Mouse (Mus musculus): Measurements from ENCODE around the gene Cdkn2d.
"Not testable (repeated sequence)": the region's sequence is repeated elsewhere in the genome, so short reads cannot be mapped to it uniquely, and the experiment has no call there.

Cdkn2d gene

GRCm38 (mm10) chr9:21318792-21319191, 27.6 kb upstream of the Cdkn2d start:
- DNase-seq (ENCODE audit: low read depth, low spot score), result no peak

GRCm38 (mm10) chr9:21316696-21317095, 25.5 kb upstream of the Cdkn2d start:
- DNase-seq (ENCODE audit: low read depth, low spot score), result no peak

- no peak for DNase-seq (ENCODE audit: low read depth, low spot score)
Measured at GRCm38 (mm10) chr9:21315421-21315820, 24.2 kb upstream of the Cdkn2d start.

- no peak for DNase-seq (ENCODE audit: low read depth, low spot score)
Measured at GRCm38 (mm10) chr9:21314367-21315140, 23.3 kb upstream of the Cdkn2d start.

GRCm38 (mm10) chr9:21313394-21313793, 22.2 kb upstream of the Cdkn2d start:
- peak; percentile 76 for DNase-seq (ENCODE audit: low read depth, low spot score)

DNA sequence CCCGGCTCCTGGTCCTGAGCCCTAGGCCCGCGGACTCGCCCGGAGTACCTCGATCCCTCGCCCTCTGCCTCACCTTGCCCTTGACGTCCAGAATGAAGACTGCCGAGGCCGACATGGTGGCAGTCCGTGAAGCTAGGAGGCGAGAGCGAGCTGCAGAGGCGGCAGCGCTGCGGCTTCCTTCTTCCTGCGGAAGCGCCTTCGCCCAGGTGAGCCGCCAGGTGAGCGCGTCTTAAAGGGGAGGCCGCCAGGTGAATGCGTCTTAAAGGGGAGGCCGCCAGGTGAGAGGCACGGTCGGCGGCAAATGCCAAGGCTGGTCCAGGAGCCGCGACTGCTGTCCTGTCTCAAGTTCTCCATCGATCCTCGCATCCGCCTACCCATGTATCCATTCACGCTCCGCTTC, 20.9 kb upstream of the Cdkn2d start, which contains the start of gene Ap1m2:
Ap1m2 (minus strand) TSS at position 204 of the 400 bp plus-strand sequence.
- no peak for DNase-seq (ENCODE audit: low read depth, low spot score)

DNA sequence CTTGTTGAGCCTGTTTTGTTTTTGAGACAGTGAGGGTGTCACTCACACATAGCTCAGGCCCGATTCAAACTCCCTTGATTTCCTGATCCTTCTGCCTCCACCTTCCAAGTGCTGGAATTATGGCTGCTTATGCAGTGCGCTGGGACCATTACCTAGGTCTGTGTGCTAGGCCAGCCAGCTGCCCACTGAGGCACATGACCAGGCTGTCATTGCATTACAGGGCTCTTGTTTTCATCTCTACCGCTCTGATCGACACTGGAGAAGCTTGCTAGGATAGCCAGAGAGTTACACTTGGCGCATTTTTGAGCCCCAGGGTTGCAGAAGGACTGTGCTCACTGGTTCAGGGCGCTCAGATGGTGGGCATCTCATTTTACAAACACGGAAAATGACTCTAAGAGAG, 20.5 kb upstream of the Cdkn2d start:
- no peak for DNase-seq (ENCODE audit: low read depth, low spot score)

DNA sequence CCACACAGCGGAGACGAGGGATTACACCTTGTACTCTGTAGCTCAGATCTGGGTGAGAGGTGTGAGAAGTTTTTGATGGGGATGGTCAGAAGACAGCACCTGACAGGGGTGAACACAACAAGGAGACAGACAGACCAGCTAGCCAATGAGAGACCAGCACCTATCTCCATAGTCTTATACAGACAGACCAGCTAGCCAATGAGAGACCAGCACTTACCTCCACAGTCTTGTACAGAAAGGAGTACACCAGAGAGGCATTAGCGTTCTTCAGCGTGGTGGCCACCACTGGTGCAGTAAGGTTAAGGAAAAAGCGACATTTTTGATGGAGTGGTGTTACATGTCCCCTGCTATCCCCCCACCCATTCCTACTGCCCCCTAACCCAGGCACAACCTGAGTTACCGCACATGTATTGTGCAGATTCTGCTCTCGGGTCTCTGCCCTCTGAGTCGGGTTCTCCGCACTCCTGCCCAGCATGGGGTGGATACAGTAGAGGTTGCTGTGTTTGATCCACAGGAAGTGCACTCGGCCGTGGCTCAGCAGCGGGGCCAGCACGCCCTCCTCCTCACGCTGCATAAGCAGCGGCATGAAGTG, 18.0 kb upstream of the Cdkn2d start:
- no peak for DNase-seq (ENCODE audit: low read depth, low spot score)

- DNase-seq (ENCODE audit: low read depth, low spot score), result no peak
Measured at GRCm38 (mm10) chr9:21305065-21305464, 13.9 kb upstream of the Cdkn2d start.

DNA sequence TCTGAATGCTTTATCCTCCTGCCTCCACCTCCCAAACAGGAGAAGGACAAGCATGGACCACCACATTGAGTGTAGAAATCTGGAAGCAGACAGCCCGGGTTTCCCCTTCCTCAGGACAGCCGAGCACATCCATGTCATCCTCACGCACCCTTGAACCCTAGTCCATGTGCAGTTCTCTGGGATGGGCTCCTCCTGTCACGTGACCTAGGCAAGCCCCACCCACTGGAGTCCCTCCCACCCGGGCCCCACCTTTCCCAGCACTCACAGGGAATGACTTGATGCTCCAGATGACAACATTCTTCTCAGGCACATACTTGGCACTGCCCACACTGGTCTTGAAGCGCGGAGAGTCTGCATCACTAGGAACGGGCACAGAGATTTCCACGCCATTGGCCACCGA, 7.8 kb upstream of the Cdkn2d start:
- no peak for DNase-seq (ENCODE audit: low read depth, low spot score)

GRCm38 (mm10) chr9:21292271-21292670, 1.1 kb upstream of the Cdkn2d start:
- no peak for DNase-seq (ENCODE audit: low read depth, low spot score)

GRCm38 (mm10) chr9:21291868-21292267, 661 bp upstream of the Cdkn2d start:
- DNase-seq (ENCODE audit: low read depth, low spot score), result not testable (repeated sequence)

GRCm38 (mm10) chr9:21290589-21290988, 618 bp downstream of the Cdkn2d start:
- no peak for DNase-seq (ENCODE audit: low read depth, low spot score)

GRCm38 (mm10) chr9:21289337-21289671, 1.9 kb downstream of the Cdkn2d start:
- DNase-seq (ENCODE audit: low read depth, low spot score), result no peak

DNA sequence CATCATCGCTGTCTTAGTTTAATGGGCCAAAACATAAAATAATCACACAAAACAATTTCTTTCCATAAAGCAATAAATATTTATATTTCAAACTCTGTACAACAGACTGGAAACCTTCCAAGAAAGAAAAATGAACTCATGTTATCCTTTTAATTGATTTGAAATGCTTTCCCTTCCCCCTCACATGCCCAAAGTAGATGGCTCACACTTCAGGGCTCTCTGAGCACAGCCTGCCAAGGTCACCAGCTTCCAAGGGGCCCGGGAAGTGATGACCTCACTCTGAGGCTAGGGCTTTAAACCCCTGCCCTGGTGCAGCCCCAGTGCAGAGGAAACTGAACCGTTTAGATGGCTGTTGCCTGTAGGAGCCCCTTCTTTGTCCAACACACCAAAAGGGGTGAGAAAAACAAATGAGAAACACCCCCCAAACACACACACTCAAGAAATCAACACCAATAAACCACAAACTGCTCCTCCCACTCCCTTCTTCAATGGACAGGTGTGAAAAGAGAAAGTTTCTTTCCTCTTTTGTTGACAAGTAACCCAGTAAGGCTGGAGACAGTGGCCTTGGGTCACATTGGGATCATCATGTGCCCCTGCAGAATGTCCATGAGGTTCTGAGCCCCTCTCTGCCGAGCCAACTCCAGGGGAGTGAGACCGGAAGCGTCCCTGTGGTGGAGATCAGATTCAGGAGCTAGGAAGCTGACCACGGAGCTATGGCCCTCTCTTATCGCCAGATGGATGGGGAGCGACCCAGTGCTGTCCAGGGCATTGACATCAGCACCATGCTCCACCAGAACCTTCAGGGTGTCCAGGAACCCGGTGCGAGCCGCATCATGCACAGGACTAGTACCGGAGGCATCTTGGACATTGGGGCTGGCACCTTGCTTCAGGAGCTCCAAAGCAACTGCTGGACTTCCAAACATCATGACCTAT, 2.5 kb downstream of the Cdkn2d start:
- DNase-seq (ENCODE audit: low read depth, low spot score), result no peak

- DNase-seq (ENCODE audit: low read depth, low spot score), result peak; percentile 91
Measured at GRCm38 (mm10) chr9:21287571-21288402, 3.4 kb downstream of the Cdkn2d start, which contains the start of gene Kri1. TSS of gene Kri1 (minus strand) at chr9:21287969.

GRCm38 (mm10) chr9:21286753-21287152, 4.5 kb downstream of the Cdkn2d start:
- DNase-seq (ENCODE audit: low read depth, low spot score), result no peak

DNA sequence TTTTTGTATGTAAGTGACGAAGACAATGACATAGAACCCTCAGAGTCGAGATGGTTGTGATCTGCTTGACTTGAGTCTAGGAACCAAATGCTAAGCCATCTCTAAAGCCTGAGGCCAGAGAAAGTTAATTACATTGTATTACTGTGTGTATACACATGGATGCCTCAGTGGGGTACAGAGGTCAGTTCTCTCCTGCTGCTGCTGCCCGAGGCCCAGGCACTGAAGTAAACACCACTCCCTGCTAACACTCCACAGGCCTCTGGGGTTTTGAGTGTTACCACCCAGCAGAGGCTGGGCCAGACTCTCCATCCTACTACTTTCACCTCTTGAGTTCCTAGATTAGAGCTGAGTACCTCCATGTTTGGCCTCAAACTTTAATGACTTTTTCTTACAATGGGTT, 7.2 kb downstream of the Cdkn2d start:
- no peak for DNase-seq (ENCODE audit: low read depth, low spot score)

DNA sequence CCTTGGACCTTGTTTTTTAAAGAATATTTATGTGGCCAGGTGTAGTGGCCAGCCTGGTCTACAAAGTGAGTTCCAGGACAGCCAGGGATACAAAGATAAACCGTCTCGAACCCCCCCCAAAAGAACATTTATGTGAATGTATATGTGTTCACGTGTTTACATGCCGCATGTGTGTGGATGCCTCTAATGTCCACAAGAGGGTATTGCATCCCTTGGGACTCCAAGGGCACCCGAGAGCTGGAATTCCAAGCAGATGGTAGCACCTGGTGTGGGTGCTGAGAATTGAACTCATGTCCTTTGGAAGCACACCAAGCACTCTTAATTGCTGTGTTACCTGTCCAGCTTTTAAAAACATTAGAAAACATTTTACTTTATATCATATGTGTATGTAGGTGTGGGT, 7.6 kb downstream of the Cdkn2d start:
- no peak for DNase-seq (ENCODE audit: low read depth, low spot score)

GRCm38 (mm10) chr9:21277776-21278175, 13.4 kb downstream of the Cdkn2d start:
- DNase-seq (ENCODE audit: low read depth, low spot score), result no peak

DNA sequence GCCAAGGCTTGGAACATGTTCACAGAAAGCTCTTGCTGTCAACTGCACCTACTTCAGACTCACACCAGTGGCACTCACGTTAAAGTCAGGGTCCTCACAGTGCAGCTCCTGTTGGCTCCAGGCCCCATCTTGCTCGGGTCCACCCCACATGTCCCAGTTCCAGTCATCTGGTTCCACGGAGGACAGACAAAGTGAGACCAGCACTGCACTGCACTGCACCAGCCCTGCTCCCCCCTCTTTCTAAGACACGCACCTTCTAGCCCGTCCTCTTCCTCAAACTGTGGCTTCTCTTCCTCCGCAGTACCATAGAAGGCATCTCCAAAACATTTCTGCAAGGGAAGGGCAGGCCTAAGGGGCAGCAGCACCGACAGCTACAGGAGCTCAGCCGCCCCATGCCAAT, 14.9 kb downstream of the Cdkn2d start:
- DNase-seq (ENCODE audit: low read depth, low spot score), result no peak

Data from retina, adult 2 months (tissue).